Mouse (Mus musculus) liver, adult 2 months (tissue): ENCODE data around the gene Cdk9.

Experiments
- CTCF ChIP-seq: fragments of 200-500 bp; IDR thresholded peaks from 2 replicates; pipeline ENCODE4 v1.5.1; 2011; ENCODE audit warnings: low read depth, low read length, control low read depth
- POLR2A ChIP-seq: fragments of 200-500 bp; IDR thresholded peaks from 2 replicates; pipeline ENCODE4 v1.6.1; 2011; ENCODE audit warnings: low read length, control low read depth; ENCODE audit not compliant: insufficient read depth; ENCODE audit errors: extremely low read depth

DNA sequence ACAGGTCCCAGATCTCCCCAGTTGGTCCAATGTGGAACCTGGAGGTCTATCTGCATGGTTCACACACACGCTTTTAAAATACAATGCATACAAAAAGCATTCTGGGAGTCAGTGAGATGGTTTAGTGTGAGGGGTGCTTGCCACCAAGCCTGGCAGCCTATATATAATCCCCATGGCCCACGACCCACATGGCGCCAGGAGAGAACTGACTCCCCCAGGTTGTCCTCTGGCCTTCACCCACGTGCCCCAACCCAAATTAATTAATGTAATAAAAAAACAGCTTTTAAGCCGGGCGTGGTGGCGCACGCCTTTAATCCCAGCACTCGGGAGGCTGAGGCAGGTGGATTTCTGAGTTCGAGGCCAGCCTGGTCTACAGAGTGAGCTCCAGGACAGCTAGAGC, 29.2 kb downstream of the Cdk9 start:
- no peak for TF ChIP-seq CTCF
- TF ChIP-seq POLR2A, result no peak
